Mouse (Mus musculus): ENCODE measurements around the gene Dcun1d1. TPM values are rescaled to one million over a fixed set of nuclear protein-coding genes. Genes with fewer than 3 reads are reported as not detected.

The Dcun1d1 gene
- total and polyA plus RNA-seq, 3 experiments, result 32.6 to 72.4 (median 42.3) TPM

DNA sequence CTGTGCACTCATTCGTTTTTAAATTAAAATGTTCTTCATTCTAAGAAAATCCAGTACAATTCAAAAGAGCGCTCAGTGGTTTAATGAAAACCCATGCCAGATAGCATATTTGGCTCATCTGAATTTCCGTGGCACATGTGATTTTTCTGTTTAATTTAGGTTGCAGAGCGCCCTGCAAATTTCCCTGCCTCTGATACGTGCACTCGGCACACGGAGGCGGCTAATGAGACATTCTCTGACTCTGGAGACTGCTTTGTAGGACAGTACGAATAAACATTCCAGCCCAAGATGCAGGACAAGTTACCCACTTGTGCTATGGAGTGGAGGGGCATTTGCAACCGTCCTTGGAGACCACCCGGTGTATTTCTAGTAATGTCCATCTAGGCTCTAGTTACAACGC, 33.9 kb upstream of the Dcun1d1 start (continued):
- TF ChIP-seq KAT2A (IDR thresholded peaks at IDR 0.05; ENCODE audit: insufficient replicate concordance, low read length), result no peak

DNA sequence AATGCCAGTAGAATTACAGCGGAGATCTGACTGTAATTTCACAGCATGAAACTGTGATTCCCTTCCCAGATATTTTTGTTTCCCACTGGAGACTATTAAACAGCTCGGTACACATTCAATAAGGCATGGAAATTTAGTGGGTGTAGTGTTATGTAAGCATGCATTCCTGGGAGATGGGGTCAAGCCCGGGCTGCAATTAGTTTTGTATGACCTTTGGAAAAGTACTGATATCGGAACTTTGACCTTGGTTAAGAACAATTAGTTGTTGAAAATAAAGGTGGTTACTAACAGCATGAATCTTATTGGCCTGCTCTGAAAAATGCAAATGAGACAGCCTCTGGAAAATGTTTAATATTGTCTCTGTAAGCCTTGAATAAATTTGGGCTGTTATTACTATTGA, 33.2 kb upstream of the Dcun1d1 start:
- H3K36me3 ChIP-seq (replicated peaks in 1 of 2; ENCODE audit: control insufficient read depth in 1 of 2, insufficient read depth in 1 of 2, low read length in 1 of 2), result peaks cover 31 to 71% of the 10 kb centered on the region in 2 experiments
- H3K9me3 ChIP-seq (replicated peaks; ENCODE audit: low read length), result no peaks in the 10 kb centered on the region
- dilution Hi-C loops (cut with MboI; ENCODE audit: extremely low pct_ligation_motif_present, extremely low pct_unique_long_range_greater_than_20kb, low sequenced_read_pairs), result no loop called here
- H3K4me3 ChIP-seq (replicated peaks in 1 of 3; ENCODE audit: low read depth in 2 of 3, low read length in 2 of 3, poor library complexity in 1 of 3), result no peak overlapping the region
- peaks cover 0 to 31% of the 10 kb centered on the region in 2 experiments; a peak in 2 of 4 replicates for H3K4me1 ChIP-seq (ENCODE audit: control insufficient read depth in 1 of 2, insufficient read depth in 2 of 2)
- H3K4me2 ChIP-seq (ENCODE audit: insufficient read depth, low read depth, poor library complexity, severe bottlenecking), result no peak overlapping the region
- H3K79me2 ChIP-seq (replicated peaks; ENCODE audit: control insufficient read depth, extremely low read depth, insufficient read depth, poor library complexity, severe bottlenecking), result no peaks in the 10 kb centered on the region
- DNase-seq (ENCODE audit: extremely low read depth), result no peak
- H3K27me3 ChIP-seq (replicated peaks), result no peaks in the 10 kb centered on the region
- no peak for TF ChIP-seq NRF1 (IDR thresholded peaks at IDR 0.05; ENCODE audit: low read depth, low read length)
- no peak for TF ChIP-seq UBTF (IDR thresholded peaks at IDR 0.05; ENCODE audit: low read depth, low read length)
- no peak for TF ChIP-seq ZC3H11A (IDR thresholded peaks at IDR 0.05; ENCODE audit: low read depth, low read length)
- no peak for TF ChIP-seq MXI1 (IDR thresholded peaks at IDR 0.05; ENCODE audit: low read depth, low read length)
- TF ChIP-seq TBP (conservative IDR thresholded peaks at IDR 0.05; ENCODE audit: low read depth, low read length), result no peak
- TF ChIP-seq GABPA (IDR thresholded peaks at IDR 0.05; ENCODE audit: insufficient replicate concordance, low read depth, low read length), result no peak
- no peak for TF ChIP-seq ETS1 (conservative IDR thresholded peaks at IDR 0.05; ENCODE audit: low read depth, low read length)
- TF ChIP-seq HCFC1 (IDR thresholded peaks at IDR 0.05; ENCODE audit: low read depth, low read length), result no peak
- TF ChIP-seq MAFK (IDR thresholded peaks at IDR 0.05; ENCODE audit: insufficient replicate concordance, low read length), result no peak
- TF ChIP-seq USF1 (IDR thresholded peaks at IDR 0.05; ENCODE audit: low read depth, low read length), result no peak
- no peak for TF ChIP-seq SMC3 (IDR thresholded peaks at IDR 0.05; ENCODE audit: low read depth, low read length)
- TF ChIP-seq POLR2A (IDR thresholded peaks at IDR 0.05; ENCODE audit: low read depth, low read length), result no peak
- TF ChIP-seq IRF4 (IDR thresholded peaks at IDR 0.05; ENCODE audit: low read depth, low read length), result no peak
- TF ChIP-seq BHLHE40 (IDR thresholded peaks at IDR 0.05; ENCODE audit: low read depth, low read length), result no peak
- no peak overlapping the region for H3K27ac ChIP-seq (ENCODE audit: insufficient read depth, low read depth)
- H3K9ac ChIP-seq (ENCODE audit: insufficient read depth, low read depth), result no peak overlapping the region
- in situ Hi-C loops (cut with MboI; ENCODE audit: low pct_ligation_motif_present, low pct_unique_long_range_greater_than_20kb, low sequenced_read_pairs), result loop anchor here (10.0 kb wide), 1 partner anchor 164 kb away; no protein-coding TSS in a partner anchor

DNA sequence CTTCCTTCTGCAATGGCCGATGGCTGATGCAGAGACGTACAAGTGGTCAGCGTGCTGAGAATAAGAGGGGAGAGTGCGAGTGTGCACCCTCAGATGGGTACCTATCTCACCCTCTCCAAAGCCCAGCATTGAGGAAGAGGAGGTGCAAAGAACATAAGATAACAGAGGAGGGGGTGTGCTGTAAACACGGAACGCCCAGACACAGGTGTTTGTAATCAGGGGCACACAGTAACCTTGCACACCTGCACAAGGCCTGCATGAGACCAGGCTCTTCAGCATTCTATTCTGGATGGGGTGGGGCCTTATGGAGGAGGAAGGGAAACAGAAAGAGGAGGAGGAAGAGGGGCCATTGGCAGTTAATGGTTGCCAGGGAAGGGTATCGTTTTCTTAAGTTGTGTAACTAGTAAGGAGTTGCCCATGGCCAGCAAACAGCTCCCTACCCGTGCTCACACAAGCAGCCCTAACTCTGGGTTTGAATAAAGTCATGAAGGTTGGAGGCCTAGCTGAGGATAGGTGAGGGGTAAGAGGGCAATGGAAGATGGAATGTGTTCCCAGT, 30.2 kb upstream of the Dcun1d1 start:
- Histone ChIP-seq H3K4me2 (ENCODE audit: insufficient read depth, low read depth, poor library complexity, severe bottlenecking) (no peak overlapping the region), H3K27me3 (replicated peaks) (no peaks in the 10 kb centered on the region), H3K27ac (ENCODE audit: insufficient read depth, low read depth) (no peak overlapping the region), H3K9me3 (replicated peaks; ENCODE audit: low read length) (no peaks in the 10 kb centered on the region), H3K4me1 (ENCODE audit: control insufficient read depth in 1 of 2, insufficient read depth in 2 of 2) (peaks cover 0 to 31% of the 10 kb centered on the region in 2 experiments; a peak in 2 of 4 replicates), H3K9ac (ENCODE audit: insufficient read depth, low read depth) (no peak overlapping the region), H3K4me3 (replicated peaks in 1 of 3; ENCODE audit: low read depth in 2 of 3, low read length in 2 of 3, poor library complexity in 1 of 3) (no peak overlapping the region), H3K79me2 (replicated peaks; ENCODE audit: control insufficient read depth, extremely low read depth, insufficient read depth, poor library complexity, severe bottlenecking) (no peaks in the 10 kb centered on the region), H3K36me3 (replicated peaks in 1 of 2; ENCODE audit: control insufficient read depth in 1 of 2, insufficient read depth in 1 of 2, low read length in 1 of 2) (peaks cover 31 to 70% of the 10 kb centered on the region in 2 experiments)
- DNase-seq (ENCODE audit: extremely low read depth), result no peak
- no peak for TF ChIP-seq CHD2 (IDR thresholded peaks at IDR 0.05; ENCODE audit: low read length)
- TF ChIP-seq PAX5 (IDR thresholded peaks at IDR 0.05; ENCODE audit: low read length), result no peak
- no peak for TF ChIP-seq RCOR1 (conservative IDR thresholded peaks at IDR 0.05; ENCODE audit: low read depth, low read length)
- TF ChIP-seq NRF1 (IDR thresholded peaks at IDR 0.05; ENCODE audit: low read depth, low read length), result no peak
- no peak for TF ChIP-seq POLR2A (IDR thresholded peaks at IDR 0.05; ENCODE audit: low read depth, low read length)
- TF ChIP-seq USF1 (IDR thresholded peaks at IDR 0.05; ENCODE audit: low read depth, low read length), result no peak
- TF ChIP-seq MAFK (IDR thresholded peaks at IDR 0.05; ENCODE audit: insufficient replicate concordance, low read length), result no peak
- TF ChIP-seq TBP (conservative IDR thresholded peaks at IDR 0.05; ENCODE audit: low read depth, low read length), result no peak
- TF ChIP-seq ZC3H11A (IDR thresholded peaks at IDR 0.05; ENCODE audit: low read depth, low read length), result no peak
- TF ChIP-seq USF2 (conservative IDR thresholded peaks at IDR 0.05; ENCODE audit: low read depth, low read length), result no peak
- no peak for TF ChIP-seq JUN (IDR thresholded peaks at IDR 0.05; ENCODE audit: insufficient read depth, low read depth, low read length)
- no peak for TF ChIP-seq ETS1 (conservative IDR thresholded peaks at IDR 0.05; ENCODE audit: low read depth, low read length)
- TF ChIP-seq CHD1 (IDR thresholded peaks at IDR 0.05; ENCODE audit: low read depth, low read length), result no peak
- no peak for TF ChIP-seq NELFE (IDR thresholded peaks at IDR 0.05; ENCODE audit: low read depth, low read length)
- TF ChIP-seq SMC3 (IDR thresholded peaks at IDR 0.05; ENCODE audit: low read depth, low read length), result no peak
- no peak for TF ChIP-seq MEF2A (IDR thresholded peaks at IDR 0.05; ENCODE audit: borderline replicate concordance, low read depth, low read length)
- no peak for TF ChIP-seq ZKSCAN1 (IDR thresholded peaks at IDR 0.05; ENCODE audit: borderline replicate concordance, low read depth, low read length)
- TF ChIP-seq MXI1 (IDR thresholded peaks at IDR 0.05; ENCODE audit: low read depth, low read length), result no peak
- TF ChIP-seq ELF1 (IDR thresholded peaks at IDR 0.05; ENCODE audit: low read depth, low read length), result no peak
- no peak for TF ChIP-seq GABPA (IDR thresholded peaks at IDR 0.05; ENCODE audit: insufficient replicate concordance, low read depth, low read length)
- in situ Hi-C loops (cut with MboI; ENCODE audit: low pct_ligation_motif_present, low pct_unique_long_range_greater_than_20kb, low sequenced_read_pairs), result no loop called here
- dilution Hi-C loops (cut with MboI; ENCODE audit: extremely low pct_ligation_motif_present, extremely low pct_unique_long_range_greater_than_20kb, low sequenced_read_pairs), result no loop called here

All from CH12.LX (cell line).